Mouse (Mus musculus) liver, embryonic 11.5 days (tissue): ENCODE measurements around the gene 4930524B15Rik. TPM values are rescaled to one million over a fixed set of nuclear protein-coding genes. Genes with fewer than 3 reads are reported as not detected.

Source experiments
- ATAC-seq: fragments of 200-750 bp; cut with Nextera tagmentation; replicated peaks from 2 replicates; pipeline ENCODE4 v1.8.0; 2017; ENCODE audit warnings: moderate number of reproducible peaks, mild to moderate bottlenecking, moderate TSS enrichment, moderate library complexity; ENCODE audit not compliant: low FRiP score
- DNase-seq: peaks from one replicate; pipeline ENCODE4 v3.0.0-alpha.2; 2017; ENCODE audit warnings: low spot score
- H3K27ac ChIP-seq: fragments of 300-500 bp; sonication (generic); 2 replicates; pipeline ENCODE4 v1.5.1; 2014; ENCODE audit warnings: mild to moderate bottlenecking, low read depth, low read length, control low read depth
- H3K27me3 ChIP-seq: fragments of 300-500 bp; sonication (generic); replicated peaks from 2 replicates; pipeline ENCODE4 v1.6.1; 2014; ENCODE audit warnings: low read length, mixed read lengths; ENCODE audit not compliant: control insufficient read depth, insufficient read depth
- H3K36me3 ChIP-seq: fragments of 300-500 bp; sonication (generic); 2 replicates; pipeline ENCODE4 v1.6.1; 2014; ENCODE audit warnings: mild to moderate bottlenecking, low read length, moderate library complexity, mixed read lengths; ENCODE audit not compliant: control insufficient read depth, insufficient read depth
- H3K4me1 ChIP-seq: fragments of 300-500 bp; sonication (generic); replicated peaks from 2 replicates; pipeline ENCODE4 v1.6.1; 2014; ENCODE audit warnings: low read length, mixed read lengths; ENCODE audit not compliant: control insufficient read depth, insufficient read depth
- H3K4me2 ChIP-seq: fragments of 300-500 bp; sonication (generic); 2 replicates; pipeline ENCODE4 v1.6.1; 2014; ENCODE audit warnings: mild to moderate bottlenecking, control low read depth, moderate library complexity
- H3K4me3 ChIP-seq: fragments of 300-500 bp; sonication (generic); 2 replicates; pipeline ENCODE4 v1.5.1; 2014; ENCODE audit warnings: low read depth, low read length, control low read depth
- H3K9ac ChIP-seq: fragments of 300-500 bp; sonication (generic); 2 replicates; pipeline ENCODE4 v1.6.1; 2014; ENCODE audit warnings: low read depth, low read length, control low read depth
- H3K9me3 ChIP-seq: fragments of 300-500 bp; sonication (generic); 2 replicates; pipeline ENCODE4 v1.6.1; 2016; ENCODE audit warnings: low read length, inconsistent platforms, mixed read lengths; ENCODE audit not compliant: control insufficient read depth
- WGBS: fragments of 180-500 bp; shearing (Covaris S2); extraction: QIAGEN DNeasy Blood & Tissue Kit; methylation state at CpG from one replicate; pipeline ENCODE4 v1.1.7; 2014; 5-methylcytosine and 5-hydroxymethylcytosine counted together
- polyA plus RNA-seq: library from polyadenylated mRNA; unstranded; fragments of >200 nt; fragmentation: Nextera tagmentation; extraction: Ambion mirVana; gene quantifications from 2 replicates; pipeline ENCODE4 v1.2.1, GENCODE M21; 2014

The 4930524B15Rik gene
- polyA plus RNA-seq, 1 experiment from 2014 or later, result not detected

- Histone ChIP-seq H3K4me2 (no peak overlapping the region), H3K36me3 (no peaks in the 10 kb centered on the region), H3K27ac (no peak overlapping the region), H3K9ac (no peak overlapping the region), H3K9me3 (no peaks in the 10 kb centered on the region), H3K4me1 (no peaks in the 10 kb centered on the region), H3K4me3 (no peak overlapping the region), H3K27me3 (no peaks in the 10 kb centered on the region)
- WGBS, result 77% methylated on average over 1 of the region's 1 CpGs
- DNase-seq (no peak), ATAC-seq (no peak)
Observed at GRCm38 (mm10) chr11:32013561-32013960, 48.2 kb downstream of the 4930524B15Rik start.

DNA sequence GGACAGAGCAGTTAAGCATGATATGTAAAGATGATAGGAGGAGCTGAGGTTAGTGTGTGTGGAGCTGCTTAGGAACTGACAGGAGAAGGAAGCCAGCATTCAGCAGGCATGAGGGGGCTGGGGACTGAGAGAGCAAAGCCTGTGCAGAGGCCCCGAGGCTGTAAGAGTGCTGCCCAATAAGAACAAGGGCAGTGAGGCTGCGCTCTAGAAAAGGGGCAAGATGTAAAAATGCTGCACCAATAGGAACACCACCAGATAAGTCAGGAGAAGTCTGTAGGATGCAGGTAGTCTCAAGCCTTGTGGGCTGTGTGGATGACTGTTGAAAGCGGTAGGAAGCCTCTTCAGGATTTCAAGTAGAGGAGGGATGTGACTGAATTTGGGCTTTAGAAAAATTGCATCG, 52.8 kb downstream of the 4930524B15Rik start:
- Histone ChIP-seq H3K36me3 (no peaks in the 10 kb centered on the region), H3K4me1 (no peaks in the 10 kb centered on the region), H3K9me3 (no peaks in the 10 kb centered on the region), H3K27ac (no peak overlapping the region), H3K27me3 (no peaks in the 10 kb centered on the region), H3K4me2 (no peak overlapping the region), H3K9ac (no peak overlapping the region), H3K4me3 (no peak overlapping the region)
- DNase-seq, result no peak
- 54% methylated on average over 4 of the region's 4 CpGs for WGBS
- ATAC-seq, result no peak

DNA sequence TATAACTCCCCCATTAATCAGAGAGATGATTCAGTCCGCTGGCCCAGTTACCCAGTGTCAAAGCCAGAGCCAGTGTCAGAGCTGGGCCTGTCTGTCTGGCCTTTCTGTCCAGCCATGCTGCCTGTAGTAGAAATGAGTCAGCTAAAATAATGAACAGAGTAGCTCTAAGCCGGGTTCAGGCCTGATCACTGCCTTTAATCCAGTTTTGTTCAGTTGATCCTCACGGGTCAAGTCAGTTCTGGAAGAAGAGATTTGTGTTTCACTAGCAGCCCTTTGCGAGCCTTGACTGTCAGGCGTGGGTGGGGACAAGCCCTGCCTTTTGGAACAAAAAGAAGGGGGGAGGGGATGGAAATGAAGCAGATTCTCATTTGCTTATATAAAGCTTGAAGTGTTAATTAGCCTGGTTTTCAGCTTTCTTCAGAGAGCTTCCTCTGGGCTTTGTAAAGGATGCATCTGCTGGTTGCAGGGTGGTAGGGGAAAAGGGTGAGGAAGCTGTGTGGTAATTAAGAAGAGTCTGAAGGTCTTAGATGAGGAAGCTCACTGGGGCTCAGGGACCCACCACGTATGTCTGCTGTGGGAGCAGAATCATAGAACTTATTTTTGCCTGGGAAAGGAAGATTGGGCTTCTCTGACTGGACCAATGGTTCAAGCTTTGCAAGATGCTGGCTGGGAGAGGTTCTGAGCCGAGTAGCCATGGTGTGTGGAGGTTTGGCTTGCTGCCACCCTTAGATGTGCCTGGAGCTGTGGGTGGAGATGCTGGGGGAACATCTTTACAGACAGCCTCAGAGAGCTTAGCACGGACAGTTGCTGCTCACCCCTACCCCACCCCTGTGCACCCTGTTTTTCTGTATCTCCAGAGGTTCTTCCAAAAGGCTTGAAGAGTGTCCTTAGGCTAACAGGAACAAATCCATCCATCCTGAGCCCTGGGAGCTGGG, 54.9 kb downstream of the 4930524B15Rik start:
- Histone ChIP-seq H3K9ac (no peak overlapping the region), H3K4me2 (no peak overlapping the region), H3K4me3 (no peak overlapping the region), H3K27ac (no peak overlapping the region), H3K27me3 (no peaks in the 10 kb centered on the region), H3K36me3 (no peaks in the 10 kb centered on the region), H3K4me1 (no peaks in the 10 kb centered on the region), H3K9me3 (no peaks in the 10 kb centered on the region)
- no peak for ATAC-seq
- WGBS, result 35% methylated on average over 8 of the region's 8 CpGs
- DNase-seq, result no peak

DNA sequence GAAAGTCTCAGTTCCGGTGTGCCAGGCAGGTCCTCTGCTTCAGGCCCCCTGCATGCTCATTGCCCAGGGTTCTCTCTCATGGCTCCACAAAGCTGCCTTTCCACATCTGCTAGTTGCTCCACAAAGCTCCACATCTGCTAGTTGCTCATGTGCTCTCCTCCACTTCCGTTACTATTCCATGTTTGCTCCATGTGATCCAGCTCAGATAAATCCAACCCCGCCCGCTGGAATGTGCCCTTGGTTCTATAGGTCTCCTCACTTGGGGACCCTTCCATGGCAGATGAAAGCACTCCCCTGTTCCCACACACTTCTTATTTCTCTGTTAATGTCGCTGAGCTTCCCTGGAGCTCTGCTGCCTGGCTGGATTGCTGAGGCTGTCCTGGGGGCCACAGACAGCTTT, 61.2 kb downstream of the 4930524B15Rik start:
- DNase-seq (no peak), ATAC-seq (no peak)
- Histone ChIP-seq H3K27me3 (no peaks in the 10 kb centered on the region), H3K4me2 (no peak overlapping the region), H3K27ac (no peak overlapping the region), H3K9me3 (no peaks in the 10 kb centered on the region), H3K9ac (no peak overlapping the region), H3K36me3 (no peaks in the 10 kb centered on the region), H3K4me1 (no peaks in the 10 kb centered on the region), H3K4me3 (no peak overlapping the region)
- 66% methylated on average over 5 of the region's 5 CpGs for WGBS

DNA sequence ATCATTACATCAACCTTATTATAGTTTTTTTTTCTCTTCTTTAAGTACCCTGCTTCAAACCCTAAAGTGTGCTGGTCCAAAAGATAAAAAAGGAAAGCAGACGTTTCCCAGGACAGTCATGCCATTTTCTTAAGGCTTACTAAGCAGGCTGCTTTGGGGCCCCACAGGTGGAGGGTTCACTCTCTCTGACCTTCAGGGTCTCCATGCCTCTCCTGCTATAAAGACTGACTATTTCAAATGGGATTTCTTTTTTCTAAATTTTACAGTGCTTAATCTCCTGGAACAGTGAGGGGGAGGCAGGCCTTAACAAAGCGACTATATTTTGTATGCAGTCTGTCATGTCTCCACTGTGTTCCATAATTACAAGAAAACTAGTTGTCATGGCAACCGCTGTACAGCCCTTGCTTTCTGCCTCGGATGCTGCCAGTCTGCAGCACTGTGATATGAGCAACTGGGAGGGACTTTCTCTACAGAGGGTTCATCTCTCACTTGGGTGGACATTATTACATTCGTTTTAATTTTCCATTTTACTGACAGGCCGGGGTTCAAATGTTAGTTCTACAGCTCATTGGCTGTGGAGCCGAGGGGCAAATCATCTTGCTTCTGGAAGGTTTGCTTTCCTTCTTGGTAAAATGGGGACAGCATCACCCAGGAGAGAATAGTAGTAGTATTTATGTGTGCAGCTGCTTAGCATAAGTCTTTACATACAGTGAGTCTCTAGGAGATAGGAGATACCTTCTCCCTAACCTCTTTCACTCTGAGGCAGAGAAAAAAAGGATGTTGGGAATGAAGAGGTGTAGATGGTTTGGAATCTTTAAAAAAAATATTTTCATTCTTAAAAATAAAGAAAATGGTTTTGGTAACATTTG, 62.3 kb downstream of the 4930524B15Rik start:
- ATAC-seq (no peak), DNase-seq (no peak)
- Histone ChIP-seq H3K4me3 (no peak overlapping the region), H3K4me1 (no peaks in the 10 kb centered on the region), H3K4me2 (no peak overlapping the region), H3K9me3 (no peaks in the 10 kb centered on the region), H3K36me3 (no peaks in the 10 kb centered on the region), H3K9ac (no peak overlapping the region), H3K27ac (no peak overlapping the region), H3K27me3 (no peaks in the 10 kb centered on the region)
- WGBS, result 70% methylated on average over 7 of the region's 7 CpGs

GRCm38 (mm10) chr11:32028605-32029004, 63.2 kb downstream of the 4930524B15Rik start:
- Histone ChIP-seq H3K27ac (no peak overlapping the region), H3K9me3 (no peaks in the 10 kb centered on the region), H3K9ac (no peak overlapping the region), H3K4me2 (no peak overlapping the region), H3K4me1 (no peaks in the 10 kb centered on the region), H3K4me3 (no peak overlapping the region), H3K36me3 (no peaks in the 10 kb centered on the region), H3K27me3 (no peaks in the 10 kb centered on the region)
- DNase-seq (no peak), ATAC-seq (no peak)
- WGBS, result 71% methylated on average over 3 of the region's 3 CpGs

Other genes with a start within 250 kb of the 4930524B15Rik start
- 14.4 and 15.8 TPM in 2 replicates for gene Cpeb4, start 93.4 kb upstream of the 4930524B15Rik start, polyA plus RNA-seq
- gene Nsg2, start 34.9 kb downstream of the 4930524B15Rik start, polyA plus RNA-seq, result 0.42 and 0.69 TPM in 2 replicates
- 0.53 and 0.62 TPM in 2 replicates for gene Il9r, start 234.7 kb downstream of the 4930524B15Rik start, polyA plus RNA-seq
- gene Snrnp25, start 239.8 kb downstream of the 4930524B15Rik start, polyA plus RNA-seq, result 96.7 and 114 TPM in 2 replicates